Mouse (Mus musculus) megakaryocyte, embryonic 14.5 days (primary cell): ENCODE measurements around the gene Fgfr4. TPM values are rescaled to one million over a fixed set of nuclear protein-coding genes. Genes with fewer than 3 reads are reported as not detected.
"Not testable (repeated sequence)": the region's sequence is repeated elsewhere in the genome, so short reads cannot be mapped to it uniquely, and the experiment has no call there.

Experiments used
- H3K27me3 ChIP-seq: replicated peaks from 2 replicates; pipeline ENCODE3; 2012; ENCODE audit warnings: inconsistent platforms
- H3K36me3 ChIP-seq: replicated peaks from 2 replicates; pipeline ENCODE3; 2012; ENCODE audit warnings: low read length, inconsistent platforms, mixed read lengths
- H3K4me1 ChIP-seq: 2 replicates; pipeline ENCODE4 v1.6.1; 2012; ENCODE audit warnings: inconsistent platforms
- H3K4me3 ChIP-seq: replicated peaks from 2 replicates; pipeline ENCODE3; 2012; ENCODE audit warnings: moderate library complexity, mild to moderate bottlenecking, inconsistent platforms
- H3K9me3 ChIP-seq: 2 replicates; pipeline ENCODE4 v1.6.1; 2012; ENCODE audit warnings: inconsistent platforms
- FLI1 ChIP-seq: IDR thresholded peaks from 2 replicates; pipeline ENCODE4 v1.6.1; 2012; ENCODE audit warnings: low read length, inconsistent platforms, mixed read lengths
- GATA1 ChIP-seq: IDR thresholded peaks from 3 replicates; pipeline ENCODE4 v1.6.1; 2012; ENCODE audit warnings: mixed read lengths, low read length, inconsistent platforms, borderline replicate concordance
- polyA plus RNA-seq: library from polyadenylated mRNA; stranded (reverse); fragments of >175 nt; gene quantifications from 2 replicates; pipeline ENCODE4 v1.2.3, GENCODE M21; 2012; ENCODE audit warnings: low replicate concordance; ENCODE audit not compliant: insufficient read depth

The Fgfr4 gene
- polyA plus RNA-seq, 1 experiment, result not detected

- Histone ChIP-seq H3K9me3 (0 out of 2 replicates have a peak, but pooled peaks cover 3% of the 10 kb centered on the region), H3K4me1 (peaks cover 35% of the 10 kb centered on the region), H3K36me3 (peaks cover 2% of the 10 kb centered on the region), H3K27me3 (no peaks in the 10 kb centered on the region), H3K4me3 (peak overlapping the region; percentile 19)
- TF ChIP-seq FLI1 (no peak), GATA1 (no peak)
These were observed 30.9 kb downstream of the Fgfr4 start for GRCm38 (mm10) chr13:55183382-55183781.

GRCm38 (mm10) chr13:55187062-55187461, 34.6 kb downstream of the Fgfr4 start:
- not testable (repeated sequence) for H3K36me3 ChIP-seq
- peaks cover 42% of the 10 kb centered on the region for H3K4me1 ChIP-seq

GRCm38 (mm10) chr13:55189531-55190107, 37.2 kb downstream of the Fgfr4 start:
- Histone ChIP-seq H3K4me3 (peak overlapping the region; percentile 95), H3K4me1 (peaks cover 40% of the 10 kb centered on the region), H3K9me3 (peaks cover 6% of the 10 kb centered on the region; the same call in 1 of the 2 replicates), H3K36me3 (peaks cover 6% of the 10 kb centered on the region), H3K27me3 (no peaks in the 10 kb centered on the region)
- TF ChIP-seq FLI1, result no peak
- no peak for TF ChIP-seq GATA1

More at GRCm38 (mm10) chr13:55187062-55187461, 34.6 kb downstream of the Fgfr4 start:
- H3K9me3 ChIP-seq, H3K4me3 ChIP-seq, H3K27me3 ChIP-seq: not testable (repeated sequence)

GRCm38 (mm10) chr13:55190121-55190868, 37.9 kb downstream of the Fgfr4 start:
- TF ChIP-seq GATA1 (peak; percentile 62; the same call in 1 of the 3 replicates), FLI1 (no peak)
- peak overlapping the region; percentile 95 for H3K4me3 ChIP-seq
- no peaks in the 10 kb centered on the region for H3K27me3 ChIP-seq
- H3K4me1 ChIP-seq, result peaks cover 40% of the 10 kb centered on the region
- peaks cover 6% of the 10 kb centered on the region for H3K36me3 ChIP-seq
- H3K9me3 ChIP-seq, result peaks cover 6% of the 10 kb centered on the region; the same call in 1 of the 2 replicates

- TF ChIP-seq FLI1 (no peak), GATA1 (no peak)
- Histone ChIP-seq H3K4me1 (peaks cover 40% of the 10 kb centered on the region), H3K27me3 (no peaks in the 10 kb centered on the region), H3K4me3 (no peak overlapping the region), H3K36me3 (peaks cover 6% of the 10 kb centered on the region), H3K9me3 (peaks cover 6% of the 10 kb centered on the region; the same call in 1 of the 2 replicates)
These were observed 39.1 kb downstream of the Fgfr4 start for GRCm38 (mm10) chr13:55191535-55191934.

- H3K9me3 ChIP-seq, H3K27me3 ChIP-seq, H3K4me3 ChIP-seq, H3K36me3 ChIP-seq: not testable (repeated sequence)
- H3K4me1 ChIP-seq, result peaks cover 29% of the 10 kb centered on the region
These were observed 50.3 kb downstream of the Fgfr4 start for GRCm38 (mm10) chr13:55202758-55203157.

- Histone ChIP-seq H3K36me3 (no peaks in the 10 kb centered on the region), H3K4me1 (peaks cover 39% of the 10 kb centered on the region), H3K4me3 (no peak overlapping the region), H3K9me3 (peaks cover 3% of the 10 kb centered on the region; the same call in 1 of the 2 replicates), H3K27me3 (no peaks in the 10 kb centered on the region)
- TF ChIP-seq GATA1 (no peak), FLI1 (no peak)
These were observed 51.3 kb downstream of the Fgfr4 start for GRCm38 (mm10) chr13:55203740-55204139.

GRCm38 (mm10) chr13:55204667-55205389, 52.4 kb downstream of the Fgfr4 start:
- no peak for TF ChIP-seq GATA1
- TF ChIP-seq FLI1, result no peak

GRCm38 (mm10) chr13:55205448-55206205, 53.2 kb downstream of the Fgfr4 start:
- peaks cover 22% of the 10 kb centered on the region for H3K9me3 ChIP-seq
- H3K27me3 ChIP-seq, result no peaks in the 10 kb centered on the region
- TF ChIP-seq GATA1, result no peak
- TF ChIP-seq FLI1, result no peak

More at GRCm38 (mm10) chr13:55204667-55205389, 52.4 kb downstream of the Fgfr4 start:
- Histone ChIP-seq H3K36me3 (peaks cover 3% of the 10 kb centered on the region), H3K9me3 (peaks cover 14% of the 10 kb centered on the region), H3K27me3 (no peaks in the 10 kb centered on the region), H3K4me3 (no peak overlapping the region), H3K4me1 (peaks cover 43% of the 10 kb centered on the region)

More at GRCm38 (mm10) chr13:55205448-55206205, 53.2 kb downstream of the Fgfr4 start:
- no peak overlapping the region for H3K4me3 ChIP-seq
- H3K36me3 ChIP-seq, result peaks cover 5% of the 10 kb centered on the region
- H3K4me1 ChIP-seq, result peaks cover 45% of the 10 kb centered on the region
